10 mouse cellular contexts compared by ENCODE assay signal in genomic region chr10:67184441-67185070, GRCm38 (mm10).
DNase-seq lines count a peak whose midpoint lies in the region; ATAC-seq lines count a peak whose summit lies in the region.
"Had no signal": no experiment of that assay in that cellular context is flagged by ENCODE, and none has a peak within 500 bp of the region (broad histone marks: within the 10 kb centered on the region; RNA-seq: fewer than 3 reads in every experiment).

No protein-coding gene starts in this region.

- H3K27me3 ChIP-seq in heart, embryonic 13.5 days (replicated peaks) = no peaks in the 10 kb centered on the region
- H3K27me3 ChIP-seq in midbrain, embryonic 15.5 days (replicated peaks) = no peaks in the 10 kb centered on the region
- no peaks in the 10 kb centered on the region for H3K27me3 ChIP-seq in midbrain, embryonic 16.5 days (ENCODE audit: control insufficient read depth, insufficient read depth, low read depth, low read length)
- no peaks in the 10 kb centered on the region for H3K27me3 ChIP-seq in embryonic facial prominence, embryonic 15.5 days

- 58% methylated on average over 3 of the region's 3 CpGs for WGBS in heart, embryonic 13.5 days
- 55% methylated on average over 3 of the region's 3 CpGs for WGBS in midbrain, embryonic 15.5 days
- WGBS in midbrain, embryonic 16.5 days = 41% methylated on average over 3 of the region's 3 CpGs
- WGBS in embryonic facial prominence, embryonic 15.5 days = 59% methylated on average over 3 of the region's 3 CpGs
- WGBS in macrophage (ENCODE audit: missing documents) = 82% methylated on average over 3 of the region's 3 CpGs

- peak overlapping the region; percentile 48 for H3K27ac ChIP-seq in heart, embryonic 13.5 days (replicated peaks)
- H3K27ac ChIP-seq in midbrain, embryonic 15.5 days = 0 out of 2 replicates have a peak overlapping the region, but pooled peaks have one; percentile 8
- no peak overlapping the region for H3K27ac ChIP-seq in midbrain, embryonic 16.5 days (ENCODE audit: low read length)
- H3K27ac ChIP-seq in embryonic facial prominence, embryonic 15.5 days (replicated peaks) = peak overlapping the region; percentile 58; the same call in 1 of the 2 replicates
- H3K27ac ChIP-seq in macrophage = peak overlapping the region; percentile 88

- H3K9me3 ChIP-seq in heart, embryonic 13.5 days = no peaks in the 10 kb centered on the region
- H3K9me3 ChIP-seq in midbrain, embryonic 15.5 days = no peaks in the 10 kb centered on the region
- H3K9me3 ChIP-seq in midbrain, embryonic 16.5 days (replicated peaks; ENCODE audit: control insufficient read depth, low read length, poor library complexity, severe bottlenecking) = no peaks in the 10 kb centered on the region
- no peaks in the 10 kb centered on the region for H3K9me3 ChIP-seq in embryonic facial prominence, embryonic 15.5 days (replicated peaks)

- ATAC-seq in heart, embryonic 13.5 days (ENCODE audit: extremely low read depth, insufficient number of reproducible peaks, low FRiP score, low TSS enrichment) = no peak
- no peak for ATAC-seq in midbrain, embryonic 15.5 days (replicated peaks)
- no peak for ATAC-seq in midbrain, embryonic 16.5 days
- ATAC-seq in embryonic facial prominence, embryonic 15.5 days (ENCODE audit: insufficient number of reproducible peaks, low FRiP score, low TSS enrichment, low read depth) = no peak

- no peak for DNase-seq in heart, adult 8-10 months (ENCODE audit: low spot score)
- no peak for DNase-seq in cerebellum, adult 8-10 months
- no peak for DNase-seq in urinary bladder, adult 18-20 months (ENCODE audit: low spot score in 2 of 2)
- DNase-seq: kidney, adult 11 months; spleen, adult 18-20 months had no signal

- H3K4me1 ChIP-seq in heart, embryonic 13.5 days = peaks cover 32% of the 10 kb centered on the region
- H3K4me1 ChIP-seq in midbrain, embryonic 15.5 days = peaks cover 23% of the 10 kb centered on the region
- peaks cover 23% of the 10 kb centered on the region for H3K4me1 ChIP-seq in midbrain, embryonic 16.5 days (ENCODE audit: control insufficient read depth, insufficient read depth, low read length)
- peaks cover 11% of the 10 kb centered on the region for H3K4me1 ChIP-seq in embryonic facial prominence, embryonic 15.5 days

- no peak overlapping the region for H3K4me3 ChIP-seq in heart, embryonic 13.5 days
- H3K4me3 ChIP-seq in midbrain, embryonic 15.5 days = no peak overlapping the region
- no peak overlapping the region for H3K4me3 ChIP-seq in midbrain, embryonic 16.5 days (ENCODE audit: low read depth, low read length)
- H3K4me3 ChIP-seq in embryonic facial prominence, embryonic 15.5 days (replicated peaks) = no peak overlapping the region
- H3K4me3 ChIP-seq in macrophage (ENCODE audit: inconsistent target) = no peak overlapping the region

- no peak overlapping the region for H3K9ac ChIP-seq in heart, embryonic 13.5 days
- H3K9ac ChIP-seq in midbrain, embryonic 15.5 days = no peak overlapping the region
- no peak overlapping the region for H3K9ac ChIP-seq in midbrain, embryonic 16.5 days (ENCODE audit: low read depth, low read length)
- no peak overlapping the region for H3K9ac ChIP-seq in embryonic facial prominence, embryonic 15.5 days

- no peaks in the 10 kb centered on the region; the same call in 1 of the 2 replicates for H3K36me3 ChIP-seq in heart, embryonic 13.5 days
- no peaks in the 10 kb centered on the region for H3K36me3 ChIP-seq in midbrain, embryonic 15.5 days (replicated peaks)
- no peaks in the 10 kb centered on the region for H3K36me3 ChIP-seq in midbrain, embryonic 16.5 days (ENCODE audit: control insufficient read depth, insufficient read depth, low read length)
- H3K36me3 ChIP-seq in embryonic facial prominence, embryonic 15.5 days = no peaks in the 10 kb centered on the region
- H3K36me3 ChIP-seq in macrophage (ENCODE audit: inconsistent target) = no peaks in the 10 kb centered on the region

- peaks cover 97% of the 10 kb centered on the region for H3K79me2 ChIP-seq in macrophage (ENCODE audit: inconsistent target)

- H3K4me2 ChIP-seq in heart, embryonic 13.5 days = no peak overlapping the region
- no peak overlapping the region for H3K4me2 ChIP-seq in midbrain, embryonic 15.5 days
- H3K4me2 ChIP-seq in midbrain, embryonic 16.5 days (ENCODE audit: low read length) = no peak overlapping the region
- no peak overlapping the region for H3K4me2 ChIP-seq in embryonic facial prominence, embryonic 15.5 days (replicated peaks)
